Mouse (Mus musculus) liver, postnatal 0 days (tissue): ENCODE data around the gene Ppp1r16b. TPM values are rescaled to one million over a fixed set of nuclear protein-coding genes. Genes with fewer than 3 reads are reported as not detected.

Source experiments
- ATAC-seq: fragments of 200-750 bp; cut with Nextera tagmentation; 2 replicates; pipeline ENCODE4 v1.8.0; 2017; ENCODE audit warnings: mild to moderate bottlenecking, moderate library complexity
- DNase-seq: peaks from one replicate; pipeline ENCODE4 v3.0.0-alpha.2; 2016
- H3K27ac ChIP-seq: fragments of 300-500 bp; sonication (generic); 2 replicates; pipeline ENCODE4 v1.5.1; 2014; ENCODE audit warnings: antibody characterized with exemption, moderate library complexity, mild to moderate bottlenecking, low read depth
- H3K27me3 ChIP-seq: fragments of 300-500 bp; sonication (generic); 2 replicates; pipeline ENCODE4 v1.6.1; 2014; ENCODE audit warnings: low read length, control low read depth, mixed read lengths; ENCODE audit not compliant: insufficient read depth
- H3K36me3 ChIP-seq: fragments of 300-500 bp; sonication (generic); replicated peaks from 2 replicates; pipeline ENCODE4 v1.6.1; 2014; ENCODE audit warnings: mild to moderate bottlenecking, control low read depth, low read length, moderate library complexity, mixed read lengths; ENCODE audit not compliant: insufficient read depth
- H3K4me1 ChIP-seq: fragments of 300-500 bp; sonication (generic); 2 replicates; pipeline ENCODE4 v1.6.1; 2014; ENCODE audit warnings: antibody characterized with exemption, mild to moderate bottlenecking, control low read depth; ENCODE audit not compliant: insufficient read depth
- H3K4me2 ChIP-seq: fragments of 300-500 bp; sonication (generic); 2 replicates; pipeline ENCODE4 v1.6.1; 2014; ENCODE audit warnings: low read depth, mild to moderate bottlenecking, low read length, moderate library complexity, mixed read lengths
- H3K4me3 ChIP-seq: fragments of 300-500 bp; sonication (generic); 2 replicates; pipeline ENCODE4 v1.5.1; 2014; ENCODE audit warnings: low read depth, low read length
- H3K9ac ChIP-seq: fragments of 300-500 bp; sonication (generic); replicated peaks from 2 replicates; pipeline ENCODE4 v1.6.1; 2014; ENCODE audit warnings: mild to moderate bottlenecking, moderate library complexity
- H3K9me3 ChIP-seq: fragments of 300-500 bp; sonication (generic); 2 replicates; pipeline ENCODE4 v1.6.1; 2016; ENCODE audit warnings: mild to moderate bottlenecking, control low read depth, low read length, mixed read lengths
- CTCF ChIP-seq: sonication (generic); IDR thresholded peaks from 2 replicates; pipeline ENCODE4 v1.5.1; 2016; ENCODE audit warnings: antibody characterized with exemption, low read depth
- EP300 ChIP-seq: IDR thresholded peaks from 2 replicates; pipeline ENCODE4 v1.6.1; 2016; ENCODE audit warnings: antibody characterized with exemption, low read depth, mild to moderate bottlenecking
- WGBS: fragments of 180-500 bp; shearing (Covaris S2); extraction: QIAGEN DNeasy Blood & Tissue Kit; methylation state at CpG from one replicate; pipeline ENCODE4 v1.1.7; 2014; ENCODE audit not compliant: insufficient replicate concordance; 5-methylcytosine and 5-hydroxymethylcytosine counted together
- polyA plus RNA-seq: library from polyadenylated mRNA; unstranded; fragments of >200 nt; fragmentation: Nextera tagmentation; extraction: Ambion mirVana; gene quantifications from 2 replicates; pipeline ENCODE4 v1.2.1, GENCODE M21; 2015

The Ppp1r16b gene
- polyA plus RNA-seq, 1 experiment from 2014 or later = 2.9 TPM

DNA sequence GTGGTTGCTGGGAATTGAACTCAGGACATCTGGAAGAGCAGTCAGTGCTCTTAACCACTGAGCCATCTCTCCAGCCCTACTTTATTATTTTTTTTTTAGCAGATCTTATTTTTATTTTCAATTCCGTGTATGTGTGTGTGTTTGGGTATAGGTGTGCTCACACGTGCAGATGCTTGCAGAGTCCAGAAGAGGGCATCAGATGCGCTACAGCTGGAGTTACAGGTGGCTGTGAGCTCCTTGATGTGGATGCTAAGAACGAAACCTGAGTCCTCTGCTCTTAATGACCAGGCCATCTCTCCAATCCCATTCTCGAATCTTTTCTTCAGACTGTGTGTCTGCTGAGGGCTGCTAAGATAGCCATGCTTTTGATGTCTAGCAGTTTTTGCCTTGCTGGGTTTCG is 61.1 kb downstream of the Ppp1r16b start:
- Histone ChIP-seq H3K27ac (no peak overlapping the region), H3K4me3 (no peak overlapping the region), H3K4me2 (no peak overlapping the region), H3K27me3 (no peaks in the 10 kb centered on the region), H3K36me3 (no peaks in the 10 kb centered on the region), H3K9me3 (no peaks in the 10 kb centered on the region), H3K4me1 (no peaks in the 10 kb centered on the region; the same call in 1 of the 2 replicates), H3K9ac (no peak overlapping the region)
- TF ChIP-seq EP300 = no peak
- peak; percentile 22; the same call in 1 of the 2 replicates for TF ChIP-seq CTCF
- DNase-seq (no peak), ATAC-seq (no peak)
- 70% methylated on average over 6 of the region's 6 CpGs for WGBS

DNA sequence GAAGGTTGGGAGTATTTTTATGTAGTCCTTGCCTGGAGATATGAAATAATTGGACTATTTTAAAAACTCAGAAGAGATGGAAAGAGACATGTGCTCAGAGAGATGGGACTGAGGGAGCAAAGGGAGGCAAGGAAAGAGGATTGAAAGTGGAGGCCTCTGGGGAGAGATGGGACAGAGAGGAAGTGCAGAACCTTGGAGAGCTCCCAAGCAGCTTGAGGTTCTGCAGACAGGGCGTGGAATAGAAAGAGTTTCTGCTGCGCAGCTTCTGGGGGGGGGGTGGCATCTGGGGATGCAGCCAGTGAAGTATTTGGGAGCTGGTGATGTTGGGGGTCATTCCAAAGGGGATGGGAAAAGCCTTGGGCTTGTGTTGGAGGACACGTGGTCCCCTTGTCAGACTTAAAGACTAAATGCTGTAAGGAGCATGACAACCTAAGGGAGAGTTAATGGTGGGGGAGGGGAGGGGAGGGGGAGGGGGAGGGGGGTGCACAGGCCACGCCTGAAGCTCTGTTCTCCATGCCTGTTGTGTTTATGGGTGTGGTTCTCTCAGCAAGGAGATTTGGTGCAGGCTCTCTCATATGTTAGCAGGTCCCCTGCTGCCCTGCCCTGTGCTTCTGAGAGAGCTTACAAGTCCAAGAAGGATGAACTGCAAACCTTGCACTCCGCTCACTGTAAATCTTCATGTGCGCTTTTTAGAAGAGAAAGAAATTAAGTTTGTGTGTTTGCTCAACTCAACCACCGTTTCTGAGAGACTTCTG is 63.0 kb downstream of the Ppp1r16b start:
- no peak overlapping the region for H3K27ac ChIP-seq
- ATAC-seq (no peak), DNase-seq (no peak)
- H3K9me3 ChIP-seq = no peaks in the 10 kb centered on the region
- H3K4me2 ChIP-seq = no peak overlapping the region
- TF ChIP-seq EP300 = no peak
- no peak for TF ChIP-seq CTCF
- 47% methylated on average over 7 of the region's 7 CpGs for WGBS
- no peaks in the 10 kb centered on the region for H3K27me3 ChIP-seq
- no peaks in the 10 kb centered on the region for H3K36me3 ChIP-seq
- H3K9ac ChIP-seq = no peak overlapping the region
- H3K4me1 ChIP-seq = no peaks in the 10 kb centered on the region; the same call in none of the 2 replicates
- no peak overlapping the region for H3K4me3 ChIP-seq

DNA sequence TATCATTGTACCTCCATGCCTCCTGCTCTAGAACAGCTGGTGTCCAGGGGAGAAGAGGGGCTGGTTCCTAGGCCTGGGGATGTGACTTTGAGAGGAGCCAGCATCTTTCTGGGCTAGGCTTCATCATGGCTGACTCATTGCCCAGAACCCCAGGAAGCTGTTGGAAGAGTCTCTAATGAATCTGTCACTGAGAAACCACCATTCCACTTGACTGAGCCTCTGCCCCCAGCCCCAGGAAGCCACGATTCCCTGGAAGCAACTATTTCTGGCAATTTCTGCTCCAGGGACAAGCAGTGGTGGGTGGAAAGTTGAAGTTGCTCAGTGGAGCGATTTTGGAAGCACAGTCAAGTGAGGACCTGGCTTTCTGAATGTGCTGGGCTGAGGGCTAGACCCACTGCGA is 65.7 kb downstream of the Ppp1r16b start:
- TF ChIP-seq EP300 (no peak), CTCF (no peak)
- Histone ChIP-seq H3K4me2 (no peak overlapping the region), H3K9ac (no peak overlapping the region), H3K9me3 (no peaks in the 10 kb centered on the region), H3K4me1 (peaks cover 8% of the 10 kb centered on the region; the same call in 1 of the 2 replicates), H3K4me3 (no peak overlapping the region), H3K27ac (no peak overlapping the region), H3K36me3 (no peaks in the 10 kb centered on the region), H3K27me3 (no peaks in the 10 kb centered on the region)
- 66% methylated on average over 3 of the region's 3 CpGs for WGBS
- no peak for DNase-seq
- ATAC-seq = no peak

DNA sequence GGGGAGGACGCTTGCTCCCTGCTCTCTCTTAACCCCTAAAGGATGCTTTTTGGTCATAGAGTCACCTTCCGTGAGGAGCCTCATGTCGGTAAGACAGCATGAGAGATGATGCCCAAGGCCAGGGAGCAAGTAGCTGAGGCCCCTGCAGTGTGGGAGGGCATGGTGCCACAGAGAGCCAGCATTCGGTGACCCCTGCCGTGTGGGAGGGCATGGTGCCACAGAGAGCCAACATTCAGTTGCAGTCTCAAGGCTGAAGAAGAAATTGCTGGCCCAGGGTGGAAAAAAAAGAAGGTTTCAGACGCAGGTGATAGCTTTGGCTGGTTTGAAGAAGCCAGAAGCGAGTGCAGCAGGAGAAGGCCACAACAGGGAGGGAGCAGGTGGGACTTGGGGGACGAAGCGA is 67.3 kb downstream of the Ppp1r16b start:
- Histone ChIP-seq H3K9ac (no peak overlapping the region), H3K4me2 (no peak overlapping the region), H3K27me3 (no peaks in the 10 kb centered on the region), H3K4me1 (peaks cover 8% of the 10 kb centered on the region; the same call in 1 of the 2 replicates), H3K9me3 (no peaks in the 10 kb centered on the region), H3K4me3 (no peak overlapping the region), H3K27ac (no peak overlapping the region), H3K36me3 (no peaks in the 10 kb centered on the region)
- DNase-seq (no peak), ATAC-seq (no peak)
- 79% methylated on average over 9 of the region's 9 CpGs for WGBS
- no peak for TF ChIP-seq EP300
- TF ChIP-seq CTCF = no peak

GRCm38 (mm10) chr2:158733136-158733535 is 67.9 kb downstream of the Ppp1r16b start:
- TF ChIP-seq EP300 (no peak), CTCF (no peak)

DNA sequence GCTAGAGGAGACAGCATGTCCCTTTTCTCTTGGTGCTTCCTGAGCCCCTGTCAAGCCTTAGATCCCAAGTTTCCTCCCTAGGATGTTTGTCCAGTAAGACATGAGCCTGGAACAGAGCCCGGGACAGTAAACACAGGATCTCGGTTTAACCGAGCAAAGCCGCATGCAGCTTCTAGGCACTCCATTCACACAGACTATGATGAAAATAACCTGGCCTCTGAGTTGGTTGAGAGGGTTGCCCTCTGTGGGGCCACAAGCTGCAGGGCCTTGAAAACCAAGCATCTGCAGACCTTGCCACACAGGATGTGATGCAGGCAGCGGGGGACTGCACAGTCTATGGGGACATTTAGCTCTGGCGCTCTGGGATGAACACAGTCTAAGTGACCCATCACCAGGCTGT is 68.7 kb downstream of the Ppp1r16b start:
- Histone ChIP-seq H3K9me3 (no peaks in the 10 kb centered on the region), H3K4me1 (peaks cover 8% of the 10 kb centered on the region; the same call in 1 of the 2 replicates), H3K9ac (no peak overlapping the region), H3K4me2 (no peak overlapping the region), H3K36me3 (no peaks in the 10 kb centered on the region), H3K4me3 (no peak overlapping the region), H3K27ac (peak overlapping the region; percentile 71; the same call in 1 of the 2 replicates), H3K27me3 (no peaks in the 10 kb centered on the region)
- 47% methylated on average over 6 of the region's 6 CpGs for WGBS
- no peak for TF ChIP-seq EP300
- TF ChIP-seq CTCF = no peak
- DNase-seq = peak; percentile 36
- ATAC-seq = peak; percentile 36; the same call in 1 of the 2 replicates

More at GRCm38 (mm10) chr2:158733136-158733535, 67.9 kb downstream of the Ppp1r16b start:
- WGBS = 60% methylated on average over 4 of the region's 4 CpGs
- peak overlapping the region; percentile 71; the same call in 1 of the 2 replicates for H3K27ac ChIP-seq
- H3K9ac ChIP-seq = no peak overlapping the region
- H3K27me3 ChIP-seq = no peaks in the 10 kb centered on the region
- DNase-seq (no peak), ATAC-seq (no peak)
- H3K36me3 ChIP-seq = no peaks in the 10 kb centered on the region
- H3K4me1 ChIP-seq = peaks cover 8% of the 10 kb centered on the region; the same call in 1 of the 2 replicates
- H3K4me3 ChIP-seq = no peak overlapping the region
- no peak overlapping the region for H3K4me2 ChIP-seq
- no peaks in the 10 kb centered on the region for H3K9me3 ChIP-seq
